ENCODE assay signal across 9 mouse cellular contexts in genomic region chr5:105858754-105859694, GRCm38 (mm10). TPM values are rescaled to one million over a fixed set of nuclear protein-coding genes. Genes with fewer than 3 reads are reported as not detected.
DNase-seq lines count a peak whose midpoint lies in the region; ATAC-seq lines count a peak whose summit lies in the region.
"Had no signal": no experiment of that assay in that cellular context is flagged by ENCODE, and none has a peak within 500 bp of the region (broad histone marks: within the 10 kb centered on the region; RNA-seq: fewer than 3 reads in every experiment).

No protein-coding gene starts in this region.

- H3K4me2 ChIP-seq in kidney, embryonic 14.5 days (replicated peaks; ENCODE audit: low read depth, low read length): no peak overlapping the region
- no peak overlapping the region for H3K4me2 ChIP-seq in forebrain, embryonic 14.5 days (ENCODE audit: low read length)
- H3K4me2 ChIP-seq in limb, embryonic 11.5 days (ENCODE audit: low read depth, severe bottlenecking): no peak overlapping the region
- H3K4me2 ChIP-seq in stomach, embryonic 15.5 days: no peak overlapping the region
- no peak overlapping the region for H3K4me2 ChIP-seq in midbrain, embryonic 13.5 days (replicated peaks)

- no peak for DNase-seq in kidney, adult 8-10 months
- DNase-seq in forebrain, embryonic 14.5 days (ENCODE audit: low spot score): peak; percentile 22
- DNase-seq in limb, embryonic 11.5 days (ENCODE audit: low spot score): no peak
- DNase-seq in layer of hippocampus, postnatal 25 days (ENCODE audit: extremely low spot score in 1 of 2, low spot score in 1 of 2): no peak
- no peak for DNase-seq in right cerebral cortex, adult 18-20 months

- H3K27me3 ChIP-seq in kidney, embryonic 14.5 days (ENCODE audit: control insufficient read depth, insufficient read depth, low read length): no peaks in the 10 kb centered on the region
- H3K27me3 ChIP-seq in forebrain, embryonic 14.5 days (replicated peaks; ENCODE audit: control insufficient read depth, insufficient read depth, low read length): no peaks in the 10 kb centered on the region
- H3K27me3 ChIP-seq in limb, embryonic 11.5 days (ENCODE audit: control insufficient read depth, insufficient read depth, low read length): no peaks in the 10 kb centered on the region
- no peaks in the 10 kb centered on the region for H3K27me3 ChIP-seq in stomach, embryonic 15.5 days (replicated peaks)
- no peaks in the 10 kb centered on the region for H3K27me3 ChIP-seq in midbrain, embryonic 13.5 days

- peaks cover 7% of the 10 kb centered on the region for H3K4me1 ChIP-seq in kidney, embryonic 14.5 days (ENCODE audit: control insufficient read depth, insufficient read depth, low read length)
- no peaks in the 10 kb centered on the region for H3K4me1 ChIP-seq in forebrain, embryonic 14.5 days (ENCODE audit: control insufficient read depth, insufficient read depth, low read length)
- peaks cover 13% of the 10 kb centered on the region for H3K4me1 ChIP-seq in limb, embryonic 11.5 days (ENCODE audit: control insufficient read depth, insufficient read depth, low read length)
- H3K4me1 ChIP-seq in stomach, embryonic 15.5 days: peaks cover 15% of the 10 kb centered on the region
- no peaks in the 10 kb centered on the region for H3K4me1 ChIP-seq in midbrain, embryonic 13.5 days (replicated peaks)

- H3K9me3 ChIP-seq in kidney, embryonic 14.5 days (ENCODE audit: control insufficient read depth, low read length): no peaks in the 10 kb centered on the region
- no peaks in the 10 kb centered on the region for H3K9me3 ChIP-seq in forebrain, embryonic 14.5 days (replicated peaks; ENCODE audit: control insufficient read depth, low read length)
- no peaks in the 10 kb centered on the region for H3K9me3 ChIP-seq in limb, embryonic 11.5 days (ENCODE audit: control insufficient read depth, low read length)
- no peaks in the 10 kb centered on the region for H3K9me3 ChIP-seq in stomach, embryonic 15.5 days
- no peaks in the 10 kb centered on the region for H3K9me3 ChIP-seq in midbrain, embryonic 13.5 days

- WGBS in kidney, embryonic 14.5 days: 49% methylated on average over 8 of the region's 8 CpGs
- 77% methylated on average over 8 of the region's 8 CpGs for WGBS in forebrain, embryonic 14.5 days
- 66% methylated on average over 8 of the region's 8 CpGs for WGBS in limb, embryonic 11.5 days
- 46% methylated on average over 8 of the region's 8 CpGs for WGBS in stomach, embryonic 15.5 days
- 87% methylated on average over 8 of the region's 8 CpGs for WGBS in midbrain, embryonic 13.5 days

- H3K4me3 ChIP-seq in kidney, embryonic 14.5 days (ENCODE audit: low read length): no peak overlapping the region
- H3K4me3 ChIP-seq in forebrain, embryonic 14.5 days (ENCODE audit: low read depth, low read length): no peak overlapping the region
- H3K4me3 ChIP-seq in limb, embryonic 11.5 days (ENCODE audit: low read depth, low read length): no peak overlapping the region
- H3K4me3 ChIP-seq in stomach, embryonic 15.5 days (replicated peaks): no peak overlapping the region
- H3K4me3 ChIP-seq in midbrain, embryonic 13.5 days (replicated peaks): no peak overlapping the region

- no peak overlapping the region for H3K9ac ChIP-seq in kidney, embryonic 14.5 days (ENCODE audit: low read depth, low read length)
- H3K9ac ChIP-seq in forebrain, embryonic 14.5 days (ENCODE audit: low read length): no peak overlapping the region
- H3K9ac ChIP-seq in limb, embryonic 11.5 days (ENCODE audit: low read length): no peak overlapping the region
- H3K9ac ChIP-seq in stomach, embryonic 15.5 days: no peak overlapping the region
- H3K9ac ChIP-seq in midbrain, embryonic 13.5 days (replicated peaks): no peak overlapping the region

- 0 out of 2 replicates have a peak, but pooled peaks have one; percentile 57 for ATAC-seq in kidney, embryonic 14.5 days (ENCODE audit: low FRiP score, low TSS enrichment)
- ATAC-seq in forebrain, embryonic 14.5 days: no peak; the same call in 1 of the 2 replicates
- no peak for ATAC-seq in limb, embryonic 11.5 days (ENCODE audit: insufficient number of reproducible peaks, low FRiP score, low TSS enrichment, low read depth)
- peak; percentile 42; the same call in 1 of the 2 replicates for ATAC-seq in stomach, embryonic 15.5 days (ENCODE audit: insufficient read depth, low FRiP score, low read depth)
- ATAC-seq in midbrain, embryonic 13.5 days: no peak

- H3K27ac ChIP-seq in kidney, embryonic 14.5 days (ENCODE audit: low read depth, low read length): no peak overlapping the region; the same call in 1 of the 2 replicates
- no peak overlapping the region for H3K27ac ChIP-seq in forebrain, embryonic 14.5 days (ENCODE audit: low read depth, low read length)
- 0 out of 2 replicates have a peak overlapping the region, but pooled peaks have one; percentile 56 for H3K27ac ChIP-seq in limb, embryonic 11.5 days (replicated peaks; ENCODE audit: low read depth, low read length)
- peak overlapping the region; percentile 45; the same call in 1 of the 2 replicates for H3K27ac ChIP-seq in stomach, embryonic 15.5 days
- H3K27ac ChIP-seq in midbrain, embryonic 13.5 days: no peak overlapping the region
- H3K27ac ChIP-seq: macrophage had no signal

- no peaks in the 10 kb centered on the region for H3K36me3 ChIP-seq in kidney, embryonic 14.5 days (ENCODE audit: control insufficient read depth, insufficient read depth, low read length)
- H3K36me3 ChIP-seq in forebrain, embryonic 14.5 days (ENCODE audit: control insufficient read depth, insufficient read depth, low read length): no peaks in the 10 kb centered on the region
- no peaks in the 10 kb centered on the region for H3K36me3 ChIP-seq in limb, embryonic 11.5 days (ENCODE audit: control insufficient read depth, insufficient read depth, low read length)
- H3K36me3 ChIP-seq in stomach, embryonic 15.5 days: no peaks in the 10 kb centered on the region
- no peaks in the 10 kb centered on the region for H3K36me3 ChIP-seq in midbrain, embryonic 13.5 days

RNA-seq across cellular contexts. Expression of gene Zfp326, which starts 17.3 kb away (rescaled TPM):
- 45.1 and 57.3 TPM in 2 replicates for polyA plus RNA-seq in kidney, embryonic 14.5 days (2014; fragmentation: Nextera tagmentation; extraction: Ambion mirVana)
- polyA plus RNA-seq in forebrain, embryonic 14.5 days (2014; fragmentation: Nextera tagmentation; extraction: Ambion mirVana): 29.6 and 36.3 TPM in 2 replicates
- 44.1 and 47.7 TPM in 2 replicates for polyA plus RNA-seq in limb, embryonic 11.5 days (2014; fragmentation: Nextera tagmentation; extraction: Ambion mirVana)
- 38.7 and 39.0 TPM in 2 replicates for polyA plus RNA-seq in stomach, embryonic 15.5 days (2015; fragmentation: Nextera tagmentation; extraction: Ambion mirVana)
- 58.6 and 63.1 TPM in 2 replicates for polyA plus RNA-seq in midbrain, embryonic 13.5 days (2015; fragmentation: Nextera tagmentation; extraction: Ambion mirVana)
- total RNA-seq in layer of hippocampus, postnatal 25 days (2021): 10 to 100 TPM; 29.3 to 35.5 TPM

Comparison
In these comparisons a context has a peak if more than half of its experiments do, and no peak if none do; other contexts are left out.
1. ATAC-seq: peak in kidney, embryonic 14.5 days (single experiment) and stomach, embryonic 15.5 days (single experiment); none in forebrain, embryonic 14.5 days (single experiment), limb, embryonic 11.5 days (single experiment) and midbrain, embryonic 13.5 days (single experiment).
2. H3K27ac ChIP-seq: peak in limb, embryonic 11.5 days (single experiment) and stomach, embryonic 15.5 days (single experiment); none in kidney, embryonic 14.5 days (single experiment), forebrain, embryonic 14.5 days (single experiment) and midbrain, embryonic 13.5 days (single experiment).